Mouse (Mus musculus): ENCODE measurements around the gene D630045J12Rik. TPM values are rescaled to one million over a fixed set of nuclear protein-coding genes. Genes with fewer than 3 reads are reported as not detected.

The D630045J12Rik gene
- polyA plus RNA-seq, 1 experiment from 2014 or later: 16.9 TPM

DNA sequence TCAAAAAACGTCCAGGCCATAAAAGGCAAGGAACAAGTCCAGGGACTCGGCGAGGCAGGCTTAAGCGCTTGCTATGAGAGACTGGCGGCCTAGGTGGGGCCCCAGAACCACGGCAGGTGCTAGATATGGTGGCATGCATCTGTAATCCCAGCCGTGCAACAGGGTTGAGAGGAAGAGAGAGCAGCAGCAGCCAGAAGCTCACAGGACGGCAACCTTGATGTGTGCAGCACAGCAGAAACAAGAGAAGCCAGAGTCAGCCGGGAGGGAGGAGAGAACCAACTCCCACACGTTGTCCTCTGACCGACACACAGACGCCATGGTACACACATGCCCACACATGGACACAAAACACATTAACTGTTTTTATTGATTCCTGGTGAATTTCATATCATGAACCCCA lies 51.0 kb downstream of the D630045J12Rik start:
- peaks cover 24% of the 10 kb centered on the region for H3K4me1 ChIP-seq (replicated peaks)
- no peak overlapping the region for H3K27ac ChIP-seq (replicated peaks)
- 84% methylated on average over 12 of the region's 12 CpGs for WGBS
- no peak overlapping the region for H3K4me3 ChIP-seq
- no peaks in the 10 kb centered on the region for H3K27me3 ChIP-seq
- no peaks in the 10 kb centered on the region for H3K9me3 ChIP-seq
- no peak overlapping the region for H3K9ac ChIP-seq
- no peak overlapping the region for H3K4me2 ChIP-seq
- ATAC-seq (ENCODE audit: low FRiP score, low read depth): no peak
- H3K36me3 ChIP-seq: no peaks in the 10 kb centered on the region

DNA sequence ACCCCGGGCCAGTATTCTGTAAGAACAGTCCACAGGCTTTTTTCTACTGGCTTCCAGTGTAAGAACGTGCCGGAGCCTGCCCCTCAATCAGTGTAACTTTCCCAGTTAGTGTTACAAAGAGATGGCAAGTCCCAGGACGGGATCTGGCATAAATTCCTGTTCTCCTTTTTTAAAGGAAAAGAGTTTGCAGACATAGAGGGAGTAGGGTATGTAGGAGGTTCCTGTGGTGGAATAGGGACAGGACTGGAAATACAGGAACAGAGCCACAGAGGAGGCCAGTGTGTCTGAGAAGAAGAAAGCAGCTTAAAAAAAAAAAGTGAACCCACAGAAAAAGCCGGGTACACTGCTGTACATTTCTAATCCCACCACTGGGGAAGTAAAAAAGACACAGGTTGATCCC lies 52.3 kb downstream of the D630045J12Rik start:
- Histone ChIP-seq H3K27ac (replicated peaks) (no peak overlapping the region), H3K9me3 (no peaks in the 10 kb centered on the region), H3K4me2 (no peak overlapping the region), H3K9ac (no peak overlapping the region), H3K36me3 (no peaks in the 10 kb centered on the region), H3K27me3 (no peaks in the 10 kb centered on the region), H3K4me3 (no peak overlapping the region), H3K4me1 (replicated peaks) (peaks cover 11% of the 10 kb centered on the region)
- WGBS: 80% methylated on average over 5 of the region's 5 CpGs
- no peak for ATAC-seq (ENCODE audit: low FRiP score, low read depth)

DNA sequence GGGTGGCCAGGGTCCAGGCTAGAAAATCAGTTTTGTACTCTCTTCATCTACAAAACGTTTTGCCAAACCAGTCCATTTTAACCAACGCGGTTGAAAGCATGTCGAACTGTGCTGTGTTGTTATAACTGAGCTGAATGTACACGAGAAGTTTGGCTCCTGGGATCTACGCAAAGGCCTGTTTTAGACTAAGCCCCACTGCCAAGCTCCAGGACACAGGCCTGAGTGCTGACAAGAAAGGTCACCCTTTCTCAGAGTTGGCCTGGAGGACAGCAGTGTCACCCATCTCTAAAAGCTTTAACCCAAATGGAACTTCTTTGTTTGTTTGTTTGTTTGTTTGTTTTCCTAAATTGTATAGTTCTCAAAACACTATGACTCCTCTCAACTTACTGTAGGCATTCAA lies 54.2 kb downstream of the D630045J12Rik start:
- Histone ChIP-seq H3K27me3 (no peaks in the 10 kb centered on the region), H3K9ac (no peak overlapping the region), H3K4me3 (no peak overlapping the region), H3K27ac (replicated peaks) (no peak overlapping the region), H3K4me2 (no peak overlapping the region), H3K9me3 (no peaks in the 10 kb centered on the region), H3K36me3 (peaks cover 18% of the 10 kb centered on the region), H3K4me1 (replicated peaks) (no peaks in the 10 kb centered on the region; the same call in 1 of the 2 replicates)
- no peak for ATAC-seq (ENCODE audit: low FRiP score, low read depth)
- WGBS: 92% methylated on average over 6 of the region's 6 CpGs

DNA sequence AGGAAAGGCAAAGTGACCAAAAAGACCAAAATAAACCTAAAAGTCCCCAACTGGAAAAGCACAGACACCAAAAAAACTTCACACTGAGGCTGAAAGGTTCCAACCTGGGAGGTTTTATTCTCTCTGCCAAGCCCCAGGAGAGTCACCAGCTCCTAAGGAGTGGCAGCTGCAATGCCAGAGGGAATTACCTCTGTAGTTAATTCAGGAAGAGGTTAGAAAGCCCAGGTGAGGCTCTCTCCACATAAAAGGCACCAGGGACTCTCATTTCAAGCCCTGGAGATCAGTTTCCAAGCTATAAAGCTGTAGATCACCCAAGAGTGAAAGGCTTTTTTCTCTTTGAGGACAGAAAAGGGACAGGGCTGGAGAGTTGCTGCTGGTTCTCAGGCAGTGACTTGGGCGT lies 55.1 kb downstream of the D630045J12Rik start:
- no peak for ATAC-seq (ENCODE audit: low FRiP score, low read depth)
- no peak overlapping the region for H3K27ac ChIP-seq (replicated peaks)
- no peak overlapping the region for H3K4me2 ChIP-seq
- H3K9me3 ChIP-seq: no peaks in the 10 kb centered on the region
- H3K27me3 ChIP-seq: no peaks in the 10 kb centered on the region
- H3K36me3 ChIP-seq: peaks cover 25% of the 10 kb centered on the region
- WGBS: 83% methylated on average over 1 of the region's 1 CpGs
- H3K9ac ChIP-seq: no peak overlapping the region
- H3K4me3 ChIP-seq: no peak overlapping the region
- H3K4me1 ChIP-seq (replicated peaks): no peaks in the 10 kb centered on the region; the same call in 1 of the 2 replicates

DNA sequence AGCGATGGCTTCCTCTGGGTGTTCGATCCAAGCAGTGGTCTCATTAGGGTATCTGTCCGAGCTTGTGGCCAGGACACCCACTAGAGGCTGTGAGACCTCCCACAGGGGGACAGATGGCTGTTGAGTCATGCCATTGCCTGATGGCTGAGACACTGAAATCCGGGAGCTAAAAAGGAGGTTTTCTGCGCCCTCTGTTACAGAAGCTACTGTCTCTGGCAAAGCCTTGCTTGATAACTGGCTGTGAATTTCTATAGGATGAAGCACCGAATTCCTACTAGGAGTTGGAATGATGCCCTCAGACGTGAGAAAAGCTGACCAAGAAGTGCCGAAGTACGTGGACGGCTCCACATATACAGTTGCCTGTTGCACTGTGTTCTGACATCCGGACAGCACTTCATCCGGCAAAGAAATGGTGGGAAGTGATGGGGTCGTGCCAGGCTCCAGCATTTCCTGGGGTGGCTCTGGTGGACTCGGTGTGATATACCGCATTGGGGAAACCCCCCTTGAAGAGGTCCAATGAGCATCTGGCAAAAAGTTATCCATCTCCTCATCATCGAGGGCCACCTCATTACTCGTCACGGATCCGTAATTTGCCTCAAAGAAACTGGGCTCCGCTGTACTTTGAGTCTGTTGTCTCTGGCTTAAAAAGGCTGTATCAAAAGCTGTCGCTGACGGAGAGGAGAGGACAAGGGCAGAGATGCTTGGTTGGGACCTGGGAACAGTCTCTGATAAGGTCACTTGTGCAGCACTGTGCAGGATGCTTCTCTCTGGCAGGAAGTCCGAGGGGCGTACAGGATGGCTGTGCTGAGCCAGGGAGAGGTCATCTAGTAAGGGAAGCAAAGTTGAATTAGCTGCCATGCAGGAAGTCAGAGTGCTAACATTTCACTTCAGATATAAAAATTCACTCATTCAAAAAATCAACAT lies 57.3 kb downstream of the D630045J12Rik start:
- Histone ChIP-seq H3K27me3 (no peaks in the 10 kb centered on the region), H3K4me2 (no peak overlapping the region), H3K27ac (replicated peaks) (no peak overlapping the region), H3K4me3 (no peak overlapping the region), H3K9ac (no peak overlapping the region), H3K9me3 (no peaks in the 10 kb centered on the region), H3K4me1 (replicated peaks) (no peaks in the 10 kb centered on the region), H3K36me3 (peaks cover 25% of the 10 kb centered on the region)
- WGBS: 90% methylated on average over 24 of the region's 24 CpGs
- ATAC-seq (ENCODE audit: low FRiP score, low read depth): no peak

DNA sequence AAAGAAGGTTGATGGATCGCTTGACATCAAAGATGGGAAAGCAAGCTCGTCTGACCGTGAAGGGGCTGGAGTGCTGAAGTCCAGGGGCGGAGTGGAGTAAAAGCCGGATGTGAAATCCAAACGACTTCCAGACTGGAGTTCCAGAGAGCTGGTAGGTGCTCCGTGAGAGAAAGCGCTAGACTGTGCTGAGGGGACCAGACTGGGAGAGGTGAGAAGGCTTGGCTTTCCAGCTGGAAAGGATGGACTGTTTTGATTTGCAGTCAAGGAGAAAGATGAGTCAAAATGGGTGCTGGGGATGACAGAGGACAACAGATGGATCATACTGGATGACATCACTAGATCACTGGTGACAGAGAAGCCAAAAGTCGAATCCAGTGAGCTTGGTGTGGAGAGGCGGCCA lies 58.5 kb downstream of the D630045J12Rik start:
- H3K4me2 ChIP-seq: no peak overlapping the region
- H3K9me3 ChIP-seq: no peaks in the 10 kb centered on the region
- no peak overlapping the region for H3K9ac ChIP-seq
- no peak for ATAC-seq (ENCODE audit: low FRiP score, low read depth)
- no peaks in the 10 kb centered on the region for H3K27me3 ChIP-seq
- no peak overlapping the region for H3K27ac ChIP-seq (replicated peaks)
- peaks cover 25% of the 10 kb centered on the region for H3K36me3 ChIP-seq
- no peak overlapping the region for H3K4me3 ChIP-seq
- 86% methylated on average over 10 of the region's 10 CpGs for WGBS
- no peaks in the 10 kb centered on the region for H3K4me1 ChIP-seq (replicated peaks)

DNA sequence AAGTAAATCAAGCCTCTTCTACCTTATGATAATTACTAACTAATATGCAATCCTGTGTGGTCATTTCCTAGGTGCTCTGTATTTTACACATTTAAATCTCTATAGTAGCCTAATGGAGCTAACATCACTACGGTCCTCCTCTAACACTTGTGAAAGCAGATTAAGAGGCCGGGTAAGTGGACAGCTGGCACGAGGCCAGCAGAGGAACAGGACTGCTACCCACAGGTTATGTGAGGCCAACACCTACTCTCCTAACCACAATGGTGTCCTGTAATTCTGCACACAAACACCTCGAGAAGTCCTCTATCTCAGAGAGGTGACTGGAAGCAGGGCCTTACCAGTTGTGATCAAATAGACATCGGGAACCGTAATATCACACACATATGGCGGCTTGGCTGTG lies 59.8 kb downstream of the D630045J12Rik start:
- Histone ChIP-seq H3K27me3 (no peaks in the 10 kb centered on the region), H3K9me3 (no peaks in the 10 kb centered on the region), H3K4me3 (no peak overlapping the region), H3K9ac (no peak overlapping the region), H3K27ac (replicated peaks) (no peak overlapping the region), H3K4me2 (no peak overlapping the region), H3K36me3 (peaks cover 30% of the 10 kb centered on the region), H3K4me1 (replicated peaks) (no peaks in the 10 kb centered on the region)
- ATAC-seq (ENCODE audit: low FRiP score, low read depth): no peak
- 90% methylated on average over 7 of the region's 7 CpGs for WGBS

DNA sequence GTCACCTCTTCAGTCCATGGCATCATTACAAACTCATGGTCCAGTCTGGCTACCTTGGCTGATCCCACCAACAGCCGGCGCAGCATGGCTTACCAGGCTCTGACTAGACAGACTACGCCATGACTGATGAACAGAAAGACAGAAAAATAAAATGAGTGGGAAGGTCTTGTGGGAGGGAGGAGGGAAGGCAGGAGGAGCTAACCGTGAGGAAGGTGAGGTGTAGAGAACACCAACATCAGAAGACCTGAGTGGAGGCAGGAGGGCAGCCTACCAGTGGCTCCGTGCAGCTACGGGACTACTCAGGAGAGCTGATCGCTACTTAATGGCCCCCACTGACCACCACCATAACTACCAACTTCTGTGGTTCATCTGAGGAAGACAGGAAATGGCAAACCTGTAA lies 60.9 kb downstream of the D630045J12Rik start:
- Histone ChIP-seq H3K4me2 (no peak overlapping the region), H3K4me1 (replicated peaks) (no peaks in the 10 kb centered on the region), H3K27ac (replicated peaks) (no peak overlapping the region), H3K9ac (no peak overlapping the region), H3K27me3 (no peaks in the 10 kb centered on the region), H3K9me3 (no peaks in the 10 kb centered on the region), H3K4me3 (no peak overlapping the region), H3K36me3 (peaks cover 38% of the 10 kb centered on the region)
- no peak for ATAC-seq (ENCODE audit: low FRiP score, low read depth)
- WGBS: 97% methylated on average over 7 of the region's 7 CpGs

DNA sequence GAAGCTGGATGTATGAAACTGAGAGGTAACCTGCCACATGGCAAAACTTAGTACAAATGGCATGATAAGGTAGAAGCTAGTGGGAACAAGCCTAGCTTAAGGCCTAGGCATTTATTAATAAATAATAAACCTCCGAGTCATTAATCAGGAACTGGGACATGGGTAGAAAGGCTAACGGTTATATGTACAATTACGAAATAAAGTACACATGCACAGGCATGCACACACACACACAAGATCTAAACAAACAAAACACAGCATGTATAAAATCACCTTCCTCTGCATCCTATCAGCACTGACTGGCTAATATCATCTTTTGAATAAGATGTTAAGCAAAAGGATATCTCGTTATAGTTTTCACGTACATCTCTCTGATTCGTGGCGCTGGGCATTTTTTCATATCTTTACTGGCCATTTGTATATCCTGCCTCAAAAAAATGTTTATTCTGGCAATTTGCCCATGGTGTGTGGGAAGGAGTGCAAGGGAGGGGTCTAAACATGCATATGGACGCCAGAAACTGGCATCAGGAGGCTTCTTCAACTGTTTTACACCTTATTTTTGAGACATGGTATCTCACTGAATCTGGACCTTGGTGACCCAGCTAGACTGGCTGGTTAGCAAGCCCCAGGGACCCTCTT lies 67.4 kb downstream of the D630045J12Rik start:
- H3K36me3 ChIP-seq: peaks cover 39% of the 10 kb centered on the region
- no peak overlapping the region for H3K4me3 ChIP-seq
- no peaks in the 10 kb centered on the region for H3K27me3 ChIP-seq
- H3K9ac ChIP-seq: no peak overlapping the region
- no peaks in the 10 kb centered on the region for H3K9me3 ChIP-seq
- WGBS: 83% methylated on average over 8 of the region's 8 CpGs
- H3K4me2 ChIP-seq: no peak overlapping the region
- no peak overlapping the region for H3K27ac ChIP-seq (replicated peaks)
- ATAC-seq (ENCODE audit: low FRiP score, low read depth): no peak
- H3K4me1 ChIP-seq (replicated peaks): no peaks in the 10 kb centered on the region

DNA sequence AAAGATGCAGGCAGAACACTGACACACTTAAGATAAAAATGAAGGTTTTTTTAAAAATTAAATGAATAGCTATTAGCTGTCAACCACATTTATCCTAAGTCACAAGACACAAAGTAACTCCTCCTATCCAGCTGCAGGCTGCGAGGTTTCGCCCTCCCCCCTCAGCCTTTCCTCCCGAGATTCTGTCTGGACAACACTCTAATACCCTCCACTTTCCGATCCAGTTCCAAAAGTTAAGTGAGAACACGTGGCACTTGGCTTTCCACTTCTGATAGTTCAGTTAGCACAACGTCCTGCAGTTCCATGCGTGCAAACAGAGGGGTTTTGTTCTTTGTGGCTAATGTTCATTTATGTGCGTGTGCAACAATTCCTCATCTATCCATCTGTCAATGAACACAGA lies 69.0 kb downstream of the D630045J12Rik start:
- Histone ChIP-seq H3K9me3 (no peaks in the 10 kb centered on the region), H3K4me3 (no peak overlapping the region), H3K4me1 (replicated peaks) (no peaks in the 10 kb centered on the region), H3K4me2 (no peak overlapping the region), H3K36me3 (peaks cover 45% of the 10 kb centered on the region), H3K9ac (no peak overlapping the region), H3K27ac (replicated peaks) (no peak overlapping the region), H3K27me3 (no peaks in the 10 kb centered on the region)
- WGBS: 46% methylated on average over 8 of the region's 8 CpGs
- ATAC-seq (ENCODE audit: low FRiP score, low read depth): no peak

DNA sequence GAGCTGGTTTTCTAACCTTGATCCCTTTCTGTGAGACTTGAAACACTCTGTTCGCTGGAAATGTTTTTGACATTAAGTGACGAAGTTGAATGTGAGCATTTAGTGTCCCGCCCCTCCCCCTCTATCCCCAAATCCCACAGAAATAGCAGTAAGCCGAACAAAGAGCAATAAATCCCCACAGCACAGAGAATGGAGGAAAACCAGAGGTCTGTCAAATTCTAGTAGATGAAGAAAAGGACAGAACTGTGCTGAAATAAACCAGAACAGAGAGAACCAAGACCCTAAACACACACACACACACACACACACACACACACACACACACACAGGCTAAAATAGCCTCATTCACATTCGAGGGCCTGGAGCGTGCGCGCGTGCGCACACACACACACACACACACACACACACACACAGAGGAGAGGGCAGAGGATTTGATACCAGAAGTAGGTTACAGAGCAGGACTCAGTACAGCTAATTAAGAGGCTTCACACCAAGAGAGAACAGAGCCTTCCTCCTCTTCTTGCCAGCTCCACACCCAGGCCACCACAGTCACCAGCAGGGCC lies 72.0 kb downstream of the D630045J12Rik start:
- H3K36me3 ChIP-seq: peaks cover 33% of the 10 kb centered on the region
- H3K27me3 ChIP-seq: no peaks in the 10 kb centered on the region
- H3K4me2 ChIP-seq: no peak overlapping the region
- no peaks in the 10 kb centered on the region for H3K4me1 ChIP-seq (replicated peaks)
- WGBS: 77% methylated on average over 10 of the region's 10 CpGs
- H3K4me3 ChIP-seq: no peak overlapping the region
- no peaks in the 10 kb centered on the region for H3K9me3 ChIP-seq
- H3K27ac ChIP-seq (replicated peaks): no peak overlapping the region
- ATAC-seq (ENCODE audit: low FRiP score, low read depth): peak; percentile 19; the same call in 1 of the 2 replicates
- no peak overlapping the region for H3K9ac ChIP-seq

DNA sequence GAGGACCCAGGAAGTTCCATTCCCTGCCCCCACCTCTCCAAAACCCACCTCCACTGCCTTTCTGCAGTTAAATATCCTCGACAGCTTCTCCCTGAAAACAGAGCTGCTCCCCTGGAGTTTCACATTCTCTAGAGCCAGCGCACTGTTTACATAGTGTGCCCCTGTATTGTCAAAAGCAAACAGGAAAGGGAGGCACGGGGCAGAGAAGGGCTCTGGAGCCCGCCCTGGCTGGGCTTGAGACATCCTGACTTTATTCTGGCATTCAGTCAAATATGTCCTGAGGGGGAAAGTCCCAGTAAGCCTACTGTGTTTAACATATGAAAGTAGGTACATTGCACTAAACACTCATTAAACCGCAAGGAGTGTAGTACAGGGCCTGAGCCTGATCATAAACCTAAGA lies 73.1 kb downstream of the D630045J12Rik start:
- WGBS: 41% methylated on average over 5 of the region's 5 CpGs
- Histone ChIP-seq H3K4me3 (no peak overlapping the region), H3K36me3 (peaks cover 34% of the 10 kb centered on the region), H3K4me1 (replicated peaks) (no peaks in the 10 kb centered on the region), H3K9ac (no peak overlapping the region), H3K27ac (replicated peaks) (no peak overlapping the region), H3K27me3 (no peaks in the 10 kb centered on the region), H3K9me3 (no peaks in the 10 kb centered on the region), H3K4me2 (no peak overlapping the region)
- ATAC-seq (ENCODE audit: low FRiP score, low read depth): no peak; the same call in 1 of the 2 replicates
